Mouse (Mus musculus): ENCODE data around the gene Ccdc57.
"Not testable (repeated sequence)": the region's sequence is repeated elsewhere in the genome, so short reads cannot be mapped to it uniquely, and the experiment has no call there.

Ccdc57 gene

DNA sequence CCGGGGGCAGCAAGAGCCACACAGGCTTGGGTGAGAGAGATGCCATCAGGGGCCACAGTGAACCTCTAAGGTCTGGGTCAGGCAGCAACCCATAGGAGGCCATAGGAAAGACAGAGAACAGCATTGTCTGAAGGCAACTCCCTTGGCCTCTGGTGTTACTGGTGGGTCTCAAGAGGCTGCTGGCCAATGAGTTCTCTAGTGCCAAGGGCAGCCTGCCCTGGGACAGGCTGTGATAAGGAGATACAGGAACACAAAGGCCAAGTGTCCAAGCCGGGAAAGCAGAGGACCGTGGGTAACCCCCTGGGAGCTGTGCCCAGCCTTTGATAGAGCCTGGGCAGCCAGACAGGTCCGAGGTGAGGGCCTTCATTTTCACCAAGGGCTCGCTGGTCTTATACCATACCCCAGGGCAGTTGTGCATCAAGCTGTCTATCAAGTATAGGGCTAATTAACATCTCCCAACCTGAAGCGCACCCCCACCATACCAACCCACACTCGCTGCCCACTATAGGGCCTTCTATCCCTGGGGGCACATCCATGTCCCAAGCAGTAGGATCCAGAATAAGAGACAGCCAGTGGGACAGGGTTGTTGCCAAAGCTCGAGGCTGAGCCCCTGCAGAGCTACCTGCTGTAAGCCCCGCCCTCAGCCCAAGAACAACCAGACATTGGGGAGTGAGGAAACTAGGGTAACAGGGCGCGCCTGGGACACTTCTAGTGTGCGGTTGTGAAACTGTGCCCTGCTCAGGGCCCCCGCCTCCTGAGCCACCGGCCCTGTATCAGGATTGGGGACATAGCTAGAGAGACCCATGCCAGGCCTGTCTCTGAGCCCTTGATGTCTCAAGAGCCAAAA, 111.4 kb downstream of the Ccdc57 start:
- DNase-seq (ENCODE audit: low spot score), result no peak

DNA sequence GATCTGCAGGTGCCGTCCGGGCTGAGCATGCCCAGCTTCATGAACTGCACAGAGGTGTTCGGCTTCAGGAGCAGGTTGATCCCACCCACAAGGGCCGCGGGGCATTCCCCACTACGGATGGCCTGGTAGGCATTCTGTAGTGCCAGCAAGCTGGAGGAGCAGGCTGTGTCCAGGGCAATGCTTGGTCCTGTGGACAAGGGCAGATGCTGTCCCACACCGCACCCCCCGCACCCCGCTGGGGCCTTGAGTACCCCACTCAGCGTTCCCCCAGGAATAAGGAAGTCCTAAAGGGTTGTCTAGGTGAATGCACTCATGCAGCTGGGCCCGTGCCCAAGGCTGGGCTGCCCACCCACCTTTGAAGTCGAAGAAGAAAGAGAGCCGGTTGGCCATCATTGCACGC, 112.1 kb downstream of the Ccdc57 start:
- DNase-seq (ENCODE audit: low spot score), result no peak

DNA sequence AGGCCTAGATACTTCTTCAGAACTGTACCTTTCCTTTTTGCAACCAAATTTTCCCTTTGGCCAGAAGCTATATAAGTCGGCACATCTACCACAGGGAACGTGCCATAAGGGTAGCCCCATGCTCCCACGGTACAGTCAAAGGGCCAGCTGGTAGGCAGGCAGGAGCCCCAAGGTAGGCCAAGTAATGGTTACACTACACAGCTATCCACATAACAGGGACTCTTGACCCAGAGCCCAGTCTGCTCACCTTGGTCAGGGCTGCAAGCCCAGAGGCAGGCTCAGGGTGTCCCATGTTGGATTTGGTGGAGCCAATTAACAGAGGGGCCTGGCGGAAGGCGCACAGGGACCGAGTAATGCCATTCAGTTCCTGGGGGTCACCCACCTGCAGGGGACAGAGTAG, 113.1 kb downstream of the Ccdc57 start:
- DNase-seq (ENCODE audit: low spot score), result no peak

DNA sequence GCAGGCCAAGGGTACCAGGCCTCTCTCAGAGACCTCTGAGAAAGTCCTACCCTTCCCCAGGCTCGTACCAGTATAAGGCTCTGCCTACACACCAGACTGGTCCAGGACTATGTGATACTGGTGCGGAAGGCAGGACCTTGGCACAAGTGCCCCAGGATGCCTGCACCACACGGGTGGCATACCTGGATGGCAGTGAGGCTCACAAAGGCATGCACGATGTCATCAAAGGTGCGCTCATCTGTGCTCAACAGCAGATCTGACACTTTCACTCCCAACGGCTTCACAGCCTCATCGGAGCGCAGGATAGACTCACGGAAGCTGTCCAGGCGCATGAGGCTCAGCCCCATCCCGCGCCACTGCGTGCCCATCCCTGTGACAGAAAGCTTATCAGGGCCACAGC, 114.4 kb downstream of the Ccdc57 start:
- DNase-seq (ENCODE audit: low spot score), result no peak

DNA sequence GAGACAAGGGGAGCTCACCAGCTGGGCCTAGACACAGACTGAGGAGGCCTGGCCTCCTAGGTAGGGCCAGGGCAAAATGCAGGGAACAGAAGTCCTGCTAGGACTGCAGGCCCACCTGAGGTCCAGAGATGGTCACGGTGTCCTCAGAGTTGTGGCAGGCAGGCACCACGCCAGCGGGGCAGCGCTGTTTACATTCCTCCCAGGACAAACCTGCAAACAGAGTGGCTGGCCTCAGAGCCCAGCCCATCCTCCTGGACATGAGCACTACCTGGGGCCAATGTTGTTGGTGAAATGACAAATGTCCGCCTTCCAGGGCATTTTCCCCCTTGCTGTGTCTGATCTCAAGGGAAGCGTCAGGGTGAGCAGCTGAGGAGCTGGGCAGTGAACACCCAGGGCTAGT, 115.3 kb downstream of the Ccdc57 start:
- DNase-seq (ENCODE audit: low spot score), result no peak

DNA sequence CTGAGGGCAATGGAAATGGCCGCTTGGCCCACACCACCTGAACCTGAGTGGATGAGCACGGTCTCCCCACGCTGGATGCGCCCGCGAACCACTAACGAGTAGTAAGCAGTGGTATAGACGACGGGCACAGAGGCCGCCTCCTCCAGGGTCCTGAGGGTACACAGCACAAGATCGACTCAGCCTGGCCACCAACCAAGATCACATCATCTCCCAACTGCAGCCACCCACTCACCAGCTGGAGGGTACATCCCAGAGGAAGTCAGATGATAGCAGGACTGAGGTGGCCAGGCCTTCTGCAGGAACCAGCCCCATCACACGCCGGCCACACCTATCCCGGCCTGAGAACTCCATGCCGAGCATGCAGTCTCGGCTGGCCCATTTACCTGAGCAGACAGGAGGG, 120.6 kb downstream of the Ccdc57 start:
- no peak for DNase-seq (ENCODE audit: low spot score)

DNA sequence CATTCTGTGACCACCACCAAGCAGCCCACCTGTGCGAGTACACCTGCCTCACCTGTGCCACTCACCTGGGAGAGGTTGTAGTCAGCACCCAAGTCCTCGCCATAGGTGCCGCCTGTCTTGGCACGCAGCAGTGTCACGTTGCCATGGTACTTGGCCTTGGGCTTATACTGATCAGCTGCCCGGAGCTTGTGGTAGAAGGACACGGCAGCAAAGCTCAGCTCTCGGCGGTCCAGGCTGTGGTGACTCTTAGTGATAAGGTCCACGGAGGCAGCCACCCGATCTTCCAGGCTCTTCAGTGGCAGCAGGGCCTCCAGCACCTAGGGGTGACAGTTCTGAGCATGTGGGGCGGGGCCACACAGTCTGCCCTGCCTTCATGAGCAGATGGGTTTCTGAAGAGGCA, 124.7 kb downstream of the Ccdc57 start:
- no peak for DNase-seq (ENCODE audit: low spot score)

DNA sequence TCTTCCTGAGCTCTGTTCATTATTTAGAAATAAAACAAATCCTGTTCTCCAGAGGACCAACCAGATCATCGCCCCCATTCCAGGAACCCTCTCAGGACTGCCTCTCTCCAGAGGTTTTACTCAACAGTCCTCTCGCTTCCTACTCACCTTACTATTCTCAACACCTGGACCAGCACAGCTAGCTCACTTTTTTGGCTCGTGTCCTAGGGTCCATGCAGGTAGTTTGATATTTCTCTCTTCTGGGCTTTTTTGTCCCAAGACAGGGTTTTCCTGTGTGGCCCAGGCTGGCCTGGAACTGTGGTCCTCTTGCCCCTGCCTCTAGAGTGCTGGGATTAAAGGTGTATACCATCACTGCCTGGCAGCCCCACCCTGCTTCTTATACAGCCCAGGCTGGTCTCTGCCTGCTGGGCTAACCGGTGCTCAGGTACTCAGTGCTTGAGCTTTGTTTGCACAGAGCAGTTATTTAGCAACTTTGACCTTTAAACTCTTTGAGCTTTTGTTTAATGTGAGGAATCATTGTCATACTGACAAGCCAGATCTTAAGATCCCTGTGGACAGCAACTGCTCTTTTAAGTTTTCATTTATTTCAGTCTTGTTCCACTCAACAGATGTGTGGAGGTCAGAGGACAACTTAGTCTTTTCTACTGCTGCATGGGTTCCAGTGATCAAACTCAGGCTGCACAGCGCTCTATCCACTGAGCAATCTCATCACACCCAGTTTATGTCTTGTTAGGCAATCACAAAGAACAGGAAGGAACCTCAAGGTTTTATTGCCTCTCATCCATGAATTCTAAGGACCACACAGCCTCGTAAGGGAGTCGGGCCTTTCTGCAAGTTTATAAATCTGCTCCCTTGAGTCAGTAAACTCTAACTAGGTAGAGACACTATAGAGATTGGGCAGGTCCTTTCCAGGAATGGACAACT, 127.0 kb downstream of the Ccdc57 start:
- DNase-seq (ENCODE audit: low spot score), result no peak

DNA sequence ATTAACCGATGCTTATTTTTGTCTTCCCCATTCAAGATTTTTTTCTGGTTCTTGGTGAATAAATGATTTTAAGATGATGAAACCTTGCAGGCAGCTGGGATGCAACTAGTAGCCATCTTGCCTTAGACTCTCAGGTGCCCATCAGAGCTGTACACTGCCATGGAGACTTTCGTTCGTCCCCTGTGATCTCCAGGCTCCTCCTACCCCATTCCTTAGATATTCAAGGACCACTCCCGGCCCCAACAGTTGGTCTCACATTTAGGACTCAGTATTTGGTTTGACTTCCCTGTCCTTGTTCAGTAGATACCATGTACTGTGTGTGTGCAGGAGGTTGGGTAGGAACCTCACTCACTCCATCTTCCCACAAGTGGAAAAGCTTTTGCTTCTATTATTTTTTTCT, 127.9 kb downstream of the Ccdc57 start:
- no peak for DNase-seq (ENCODE audit: low spot score)

DNA sequence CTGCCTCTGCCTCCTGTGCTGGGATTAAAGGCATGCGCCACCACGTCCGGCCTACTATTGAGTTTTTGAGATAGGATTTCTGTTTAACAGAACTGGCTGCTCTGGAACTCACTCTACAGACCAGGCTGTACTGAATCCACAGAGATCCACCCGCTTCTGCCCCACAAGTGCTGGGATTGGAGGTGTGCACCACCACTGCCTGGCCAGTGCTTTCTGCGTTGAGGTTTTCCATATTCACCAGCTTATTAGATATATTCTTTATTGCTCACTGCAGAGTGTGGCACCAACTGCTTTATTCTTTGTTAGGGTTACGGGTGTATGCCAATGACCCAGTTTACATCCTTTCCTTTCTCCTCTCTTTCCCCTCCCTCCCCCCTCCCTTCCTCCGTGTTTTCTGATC, 128.4 kb downstream of the Ccdc57 start:
- DNase-seq (ENCODE audit: low spot score), result no peak

DNA sequence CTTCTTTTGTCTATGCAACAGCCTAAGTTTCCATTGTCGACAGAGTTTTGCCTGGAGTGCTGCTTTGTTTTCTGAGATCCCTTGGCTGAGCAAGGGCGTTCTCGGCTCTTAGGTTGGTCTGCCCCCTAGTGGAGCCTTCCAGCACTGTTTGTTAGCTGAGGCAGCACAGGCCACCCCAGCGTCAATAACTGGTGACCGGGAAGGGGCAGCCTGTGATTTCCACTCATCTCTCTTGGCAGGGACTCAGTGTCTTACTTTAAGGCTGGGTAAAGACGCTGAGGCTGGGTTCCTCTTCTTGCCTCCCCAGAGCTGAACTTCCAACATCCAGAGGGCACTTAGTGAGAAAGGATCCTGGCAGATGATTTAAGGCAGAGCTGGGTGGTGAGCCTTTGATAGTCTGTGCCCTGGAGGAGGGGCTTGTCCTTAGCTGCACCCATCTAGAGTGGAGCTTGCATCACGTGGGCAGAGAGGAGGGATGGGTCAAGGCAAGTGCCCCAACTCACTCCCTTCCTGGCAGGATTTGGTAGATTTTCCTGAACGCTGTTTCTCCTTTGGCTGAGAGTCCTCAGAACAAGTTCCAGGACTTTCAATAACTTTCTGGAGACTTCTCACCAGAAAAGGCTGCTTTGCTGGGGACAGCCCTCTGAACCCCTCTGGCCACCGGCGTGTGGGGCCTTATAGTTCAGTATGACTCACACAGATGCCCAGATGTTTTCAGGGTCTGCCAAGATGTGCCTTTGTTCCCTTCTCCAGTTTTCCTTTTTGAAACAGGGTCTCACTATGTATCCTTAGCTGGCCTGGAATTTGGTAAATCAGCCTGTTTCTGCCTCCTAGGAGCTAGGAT, 132.4 kb downstream of the Ccdc57 start:
- DNase-seq (ENCODE audit: low spot score), result peak; percentile 92

DNA sequence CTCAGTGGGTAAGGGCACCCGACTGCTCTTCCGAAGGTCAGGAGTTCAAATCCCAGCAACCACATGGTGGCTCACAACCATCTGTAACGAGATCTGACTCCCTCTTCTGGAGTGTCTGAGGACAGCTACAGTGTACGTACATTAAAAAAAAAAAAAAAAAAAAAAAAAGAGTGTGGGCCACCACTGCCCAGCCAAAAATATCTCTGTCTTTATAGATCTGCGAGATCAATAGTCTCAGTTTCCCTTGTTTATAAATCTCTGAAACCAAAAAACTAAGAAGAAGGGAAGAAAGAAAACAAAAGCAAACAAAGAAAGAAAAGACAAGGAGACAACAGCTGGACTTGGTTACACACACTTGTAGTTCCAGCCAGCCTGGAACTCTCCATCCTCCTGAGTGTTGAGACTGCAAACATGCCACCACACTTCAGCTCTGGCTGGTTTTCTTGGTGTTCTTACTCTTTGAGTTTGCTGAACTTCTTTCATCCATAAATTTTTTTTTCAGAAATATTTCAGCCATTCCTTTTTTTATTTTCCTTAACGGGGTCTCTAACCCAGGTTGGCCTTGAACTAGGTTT, 133.3 kb downstream of the Ccdc57 start:
- DNase-seq (ENCODE audit: low spot score), result no peak

DNA sequence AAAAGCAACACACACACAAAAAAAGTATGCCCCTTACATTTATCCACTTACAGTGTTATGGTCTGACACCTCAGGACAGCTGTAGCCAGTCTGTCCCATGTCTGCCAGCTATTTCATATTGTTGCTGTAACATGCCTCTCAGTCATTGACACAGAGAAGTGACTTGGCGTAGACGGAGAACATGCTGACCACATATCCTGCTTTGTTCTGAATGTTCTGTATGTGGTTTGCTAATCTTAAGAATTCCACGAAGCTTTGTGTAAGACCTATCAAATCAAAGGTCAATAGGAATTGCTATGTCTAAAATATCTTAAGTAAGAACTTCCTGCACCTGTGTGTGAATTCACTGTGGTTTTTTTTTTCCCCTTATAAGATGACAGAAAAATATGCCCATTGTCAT, 134.4 kb downstream of the Ccdc57 start:
- no peak for DNase-seq (ENCODE audit: low spot score)

DNA sequence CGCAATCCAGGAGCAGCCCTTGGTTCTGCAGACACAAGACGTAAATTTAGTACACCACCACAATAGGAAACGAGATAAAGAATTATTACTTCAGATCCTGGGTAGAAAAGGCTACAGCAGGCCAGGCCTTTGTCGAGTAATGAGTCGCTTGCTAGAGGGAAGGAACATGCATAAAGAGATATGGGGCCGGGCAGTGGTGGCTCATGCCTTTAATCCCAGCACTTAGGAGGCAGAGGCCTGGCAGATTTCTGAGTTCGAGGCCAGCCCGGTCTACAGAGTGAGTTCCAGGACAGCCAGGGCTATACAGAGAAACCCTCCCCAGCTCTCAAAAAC, 136.1 kb downstream of the Ccdc57 start:
- DNase-seq (ENCODE audit: low spot score), result no peak

DNA sequence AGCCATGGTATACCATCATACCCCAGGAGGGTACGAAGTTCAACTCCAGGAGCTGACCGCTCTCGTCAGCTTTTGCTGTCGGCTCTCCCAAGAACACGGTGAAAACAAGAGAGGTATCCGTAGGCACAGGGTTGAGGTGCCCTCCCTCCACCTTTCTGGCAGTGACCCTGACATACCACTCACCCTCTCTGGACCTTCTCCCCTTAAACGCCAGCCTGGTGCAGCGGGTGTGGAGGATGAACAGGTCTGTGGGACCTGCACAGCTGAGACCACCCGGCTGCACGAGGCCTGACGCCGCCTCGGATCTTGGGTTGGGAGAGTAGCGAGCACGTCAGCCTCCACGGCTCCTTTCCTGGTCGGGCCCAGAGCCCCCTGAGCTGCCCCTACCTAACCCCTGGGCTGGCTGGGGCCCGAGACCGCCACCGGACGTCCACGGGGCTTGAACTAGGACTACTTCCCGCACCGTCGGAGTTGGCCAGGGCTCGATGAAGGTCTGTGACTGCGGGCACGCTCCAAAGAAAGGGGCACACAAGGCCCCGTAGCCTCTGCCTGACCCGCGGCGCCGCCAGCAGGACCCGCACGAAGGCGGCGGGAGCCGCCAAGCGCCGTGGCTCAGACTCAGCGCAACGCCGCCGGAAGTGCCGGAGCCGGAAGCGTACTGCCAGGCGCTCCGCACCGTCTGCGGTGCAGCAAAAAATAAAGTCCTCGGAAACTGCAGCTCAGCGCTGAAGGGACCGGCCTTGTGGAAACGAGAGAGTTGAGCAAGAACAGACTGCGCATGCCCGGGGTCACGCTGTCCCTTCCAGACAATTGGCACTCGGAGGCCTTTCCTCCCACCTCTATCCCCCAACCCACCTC, 136.7 kb downstream of the Ccdc57 start, which contains the start of gene Dus1l:
Gene Dus1l (minus strand): TSS at position 648 of the 858 bp plus-strand sequence.
- DNase-seq (ENCODE audit: low spot score), result peak; percentile 96

DNA sequence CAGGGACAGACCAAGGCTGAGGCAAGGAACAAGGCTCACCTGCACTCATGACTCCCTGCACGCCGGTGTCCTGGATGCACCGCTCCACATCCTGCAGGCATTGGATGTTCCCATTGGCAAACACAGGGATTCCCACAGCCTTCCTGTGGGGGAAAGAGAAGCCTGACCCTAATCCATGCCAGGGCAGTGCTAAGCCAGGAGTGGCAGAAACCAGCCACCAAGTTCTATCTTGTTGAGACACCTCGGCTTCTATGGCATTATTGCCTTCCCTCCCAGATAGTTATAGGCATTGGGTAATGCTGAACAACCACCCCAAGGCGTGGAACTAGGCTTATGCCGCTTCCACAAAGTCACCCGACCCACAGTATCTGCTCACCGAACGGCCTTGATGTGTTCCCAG, 140.0 kb downstream of the Ccdc57 start:
- DNase-seq (ENCODE audit: low spot score), result no peak

DNA sequence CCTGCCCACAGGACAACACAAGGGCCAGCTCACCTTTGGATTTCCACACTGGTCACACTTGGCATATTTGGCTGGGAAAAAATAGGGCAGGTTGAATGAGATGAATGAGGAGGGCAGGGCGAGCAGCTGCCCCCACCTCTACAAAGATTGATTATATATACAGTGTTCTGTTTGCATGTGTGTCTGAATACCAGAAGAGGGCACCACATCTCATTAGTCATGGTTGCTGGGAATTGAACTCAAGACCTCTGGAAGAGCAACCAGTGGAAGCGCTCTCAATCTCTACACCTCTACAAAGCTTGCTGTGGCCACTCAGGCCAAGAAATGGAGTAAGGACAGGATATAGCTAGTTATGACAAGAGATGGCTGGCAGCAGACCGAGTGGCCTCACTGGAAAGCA, 142.9 kb downstream of the Ccdc57 start:
- DNase-seq (ENCODE audit: low spot score), result no peak

DNA sequence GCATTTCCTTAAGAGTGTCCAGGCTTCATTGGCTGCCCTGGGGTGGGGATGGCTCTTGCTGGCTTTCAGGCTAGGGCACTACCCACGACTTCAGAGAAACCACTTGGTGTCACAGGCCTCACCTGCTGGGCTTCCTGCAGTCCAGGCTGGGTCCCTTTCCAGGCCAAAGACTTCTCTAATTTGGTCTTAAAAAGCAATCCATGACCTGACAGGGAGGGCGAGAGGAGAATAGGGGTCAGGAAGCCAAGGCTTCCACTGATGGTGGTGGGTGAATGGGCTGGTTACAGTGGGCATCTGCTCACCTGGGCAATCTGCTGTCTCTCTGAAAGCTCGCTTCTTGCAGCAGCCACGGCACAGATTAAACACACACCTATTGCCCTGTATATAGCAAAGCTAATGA, 143.3 kb downstream of the Ccdc57 start:
- no peak for DNase-seq (ENCODE audit: low spot score)

DNA sequence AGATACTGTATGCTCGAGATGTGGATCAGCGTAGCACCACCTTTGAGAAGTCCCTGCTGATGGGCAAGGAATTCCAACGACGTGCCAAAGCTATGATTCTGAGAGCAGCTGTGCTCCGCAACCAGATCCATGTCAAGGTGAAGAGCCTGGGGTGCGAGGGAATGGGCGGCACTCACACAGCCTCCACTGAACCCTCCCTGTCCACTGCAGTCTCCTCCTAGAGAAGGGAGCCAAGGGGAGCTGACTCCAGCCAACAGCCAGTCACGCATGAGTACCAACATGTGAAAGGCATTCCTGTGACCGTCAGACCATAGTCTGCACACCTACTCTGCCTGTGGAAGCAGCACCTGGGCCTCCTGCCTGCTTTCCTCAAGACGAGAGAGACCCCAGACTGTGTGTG, 144.2 kb downstream of the Ccdc57 start:
- DNase-seq (ENCODE audit: low spot score), result not testable (repeated sequence)

DNA sequence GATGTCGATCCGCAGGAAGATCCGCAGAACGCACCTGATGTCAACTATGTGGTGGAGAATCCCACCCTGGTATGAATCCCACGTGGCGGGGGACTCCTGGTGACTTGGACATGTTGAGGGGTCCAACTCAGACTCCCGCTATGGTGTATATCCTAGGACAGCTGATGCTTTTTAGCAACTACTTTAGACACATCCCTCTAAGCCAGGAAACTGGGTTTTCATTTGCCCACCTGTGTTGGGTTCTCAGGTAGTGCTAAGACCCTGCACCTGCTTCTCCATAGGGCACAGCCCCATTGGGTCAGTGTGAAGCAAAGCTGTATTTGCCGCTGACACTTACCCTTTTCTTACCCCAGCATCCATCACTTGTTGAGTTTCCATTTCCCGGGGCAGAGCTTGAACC, 147.5 kb downstream of the Ccdc57 start:
- DNase-seq (ENCODE audit: low spot score), result no peak

Data from urinary bladder, postnatal 14 days (tissue).